Mouse (Mus musculus) testis, adult 2 months (tissue): Measurements from ENCODE around the gene Zfp651. TPM values are rescaled to one million over a fixed set of nuclear protein-coding genes. Genes with fewer than 3 reads are reported as not detected.

Experiments used
- H3K27ac ChIP-seq: fragments of 200-500 bp; 2 replicates; pipeline ENCODE4 v1.5.1; 2012; ENCODE audit warnings: low read depth, low read length; ENCODE audit not compliant: control insufficient read depth, insufficient read depth
- H3K27me3 ChIP-seq: fragments of 200-500 bp; 2 replicates; pipeline ENCODE4 v1.6.1; 2012; ENCODE audit warnings: mild to moderate bottlenecking, low read length, moderate library complexity; ENCODE audit not compliant: control insufficient read depth, insufficient read depth
- H3K36me3 ChIP-seq: fragments of 200-500 bp; 2 replicates; pipeline ENCODE4 v1.6.1; 2012; ENCODE audit warnings: mild to moderate bottlenecking, low read length; ENCODE audit not compliant: control insufficient read depth, insufficient read depth
- H3K4me1 ChIP-seq: fragments of 200-500 bp; 2 replicates; pipeline ENCODE4 v1.6.1; 2012; ENCODE audit warnings: low read length; ENCODE audit not compliant: control insufficient read depth, insufficient read depth
- H3K4me3 ChIP-seq: fragments of 200-500 bp; 2 replicates; pipeline ENCODE4 v1.5.1; 2012; ENCODE audit warnings: low read depth, mild to moderate bottlenecking, low read length, moderate library complexity, mixed read lengths; ENCODE audit not compliant: control insufficient read depth
- CTCF ChIP-seq: fragments of 200-500 bp; IDR thresholded peaks from 2 replicates; pipeline ENCODE4 v1.5.1; 2012; ENCODE audit warnings: low read depth, mild to moderate bottlenecking, inconsistent platforms, low read length, moderate library complexity; ENCODE audit not compliant: control insufficient read depth, insufficient read depth, insufficient replicate concordance
- POLR2A ChIP-seq: fragments of 200-500 bp; IDR thresholded peaks from 2 replicates; pipeline ENCODE4 v1.6.1; 2012; ENCODE audit warnings: low read depth, mild to moderate bottlenecking, inconsistent platforms, low read length, moderate library complexity; ENCODE audit not compliant: control insufficient read depth
- polyA plus RNA-seq: library from polyadenylated mRNA; depleted of rRNA; stranded (reverse); fragments of >200 nt; gene quantifications from 2 replicates; pipeline ENCODE4 v1.2.3, GENCODE M21; 2012

Zfp651 gene
- polyA plus RNA-seq, 1 experiment = 4.9 TPM

DNA sequence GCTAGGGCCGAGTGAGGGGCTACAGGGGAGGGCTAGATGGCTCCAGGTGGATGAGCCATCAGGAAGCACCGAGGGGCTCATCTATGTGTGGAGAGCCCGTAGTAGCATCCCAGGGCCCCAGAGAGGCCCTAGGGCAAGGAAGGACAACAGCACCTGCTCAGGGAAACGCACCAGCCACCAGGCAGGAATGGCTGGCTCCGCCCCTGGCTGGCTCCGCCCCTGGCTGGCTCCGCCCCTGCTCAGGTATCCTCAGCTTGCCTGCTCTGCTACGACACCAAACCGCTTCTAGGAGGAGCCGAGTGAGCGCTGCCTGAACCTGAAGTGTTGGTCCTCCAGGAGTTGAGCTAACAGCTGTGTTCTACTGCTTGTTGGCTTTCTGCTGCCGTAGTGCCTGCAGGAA lies 38.6 kb downstream of the Zfp651 start:
- Histone ChIP-seq H3K27ac (no peak overlapping the region), H3K4me3 (no peak overlapping the region), H3K36me3 (no peaks in the 10 kb centered on the region; the same call in none of the 2 replicates), H3K4me1 (peaks cover 2% of the 10 kb centered on the region; the same call in 1 of the 2 replicates), H3K27me3 (no peaks in the 10 kb centered on the region)
- no peak for TF ChIP-seq POLR2A
- no peak for TF ChIP-seq CTCF

DNA sequence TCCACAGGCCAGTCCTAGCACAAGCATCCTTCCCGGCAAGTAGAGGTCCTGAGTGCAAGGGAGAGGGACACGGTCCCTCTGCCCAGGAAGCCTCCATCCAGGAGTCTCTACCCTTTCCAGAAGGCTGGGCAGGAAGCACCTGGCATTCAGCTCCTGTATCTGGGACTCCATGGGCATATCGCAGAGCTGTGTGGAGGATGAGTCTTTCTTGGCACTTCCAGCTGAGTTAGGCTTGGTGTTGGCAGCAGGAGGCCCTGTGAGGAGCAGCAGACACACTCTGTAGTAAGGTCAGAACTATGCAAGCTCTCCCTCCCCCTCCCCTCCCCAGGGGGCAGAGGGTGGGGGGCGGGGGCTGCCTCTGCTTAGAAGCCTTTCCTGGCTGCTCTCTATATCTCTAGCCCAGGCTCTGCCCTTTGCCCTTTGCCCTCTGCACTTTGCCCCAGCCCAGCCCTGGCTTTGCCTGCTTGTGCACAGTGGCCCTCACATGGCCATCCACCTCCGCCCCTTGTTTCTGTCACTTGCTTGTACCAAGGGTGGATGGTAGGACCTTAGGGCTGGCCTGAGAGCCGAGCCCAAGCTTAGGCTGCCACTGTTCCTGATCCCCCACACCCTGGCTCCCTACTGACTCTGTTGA lies 39.9 kb downstream of the Zfp651 start:
- H3K27ac ChIP-seq = no peak overlapping the region
- no peak for TF ChIP-seq POLR2A
- no peak for TF ChIP-seq CTCF
- H3K4me1 ChIP-seq = peaks cover 2% of the 10 kb centered on the region; the same call in 1 of the 2 replicates
- H3K27me3 ChIP-seq = no peaks in the 10 kb centered on the region
- no peaks in the 10 kb centered on the region; the same call in none of the 2 replicates for H3K36me3 ChIP-seq
- no peak overlapping the region for H3K4me3 ChIP-seq

DNA sequence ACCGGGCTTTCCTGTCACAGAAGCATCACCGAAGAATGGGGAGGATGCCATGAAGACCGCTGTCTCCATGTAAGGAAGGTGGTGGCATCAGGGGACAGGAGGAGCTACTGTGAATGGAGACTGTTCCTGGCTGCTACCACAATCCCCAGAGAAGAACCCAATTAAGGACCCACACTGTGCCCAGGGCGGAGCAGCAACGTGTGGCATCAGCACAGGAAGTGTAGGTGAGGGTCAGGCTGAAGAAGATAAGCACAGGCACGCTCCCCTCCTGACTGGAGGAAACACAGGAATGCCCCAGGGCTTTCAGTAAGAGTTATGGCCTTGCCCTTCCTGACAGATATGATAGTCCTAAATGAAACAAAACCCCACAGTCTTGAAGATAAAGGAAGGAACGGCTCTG lies 43.6 kb downstream of the Zfp651 start:
- H3K36me3 ChIP-seq = no peaks in the 10 kb centered on the region; the same call in none of the 2 replicates
- peaks cover 2% of the 10 kb centered on the region; the same call in 1 of the 2 replicates for H3K4me1 ChIP-seq
- no peak overlapping the region for H3K4me3 ChIP-seq
- no peak overlapping the region for H3K27ac ChIP-seq
- TF ChIP-seq POLR2A (no peak), CTCF (no peak)
- H3K27me3 ChIP-seq = no peaks in the 10 kb centered on the region

DNA sequence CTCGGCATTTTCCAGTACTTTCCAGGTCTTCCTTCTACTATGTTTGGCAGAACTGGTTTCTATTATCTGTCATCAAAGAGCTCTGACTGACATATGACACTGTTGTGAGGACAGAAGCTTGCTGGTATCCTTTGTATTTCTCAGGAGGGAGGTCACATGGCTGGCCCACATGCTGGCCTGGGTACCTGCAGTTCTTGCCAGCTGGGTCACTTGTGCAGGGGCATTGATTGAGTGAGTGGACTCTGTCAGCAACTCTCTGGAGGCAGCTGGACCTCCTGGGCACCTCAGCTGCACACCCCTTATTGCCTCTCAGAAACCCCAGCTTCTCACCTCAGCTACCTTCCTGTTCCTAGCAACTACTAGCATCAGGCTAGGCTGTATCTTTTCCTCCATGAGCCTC lies 48.4 kb downstream of the Zfp651 start:
- Histone ChIP-seq H3K27ac (no peak overlapping the region), H3K27me3 (no peaks in the 10 kb centered on the region), H3K4me3 (no peak overlapping the region), H3K36me3 (no peaks in the 10 kb centered on the region), H3K4me1 (no peaks in the 10 kb centered on the region; the same call in 1 of the 2 replicates)
- TF ChIP-seq POLR2A = no peak
- TF ChIP-seq CTCF = no peak

DNA sequence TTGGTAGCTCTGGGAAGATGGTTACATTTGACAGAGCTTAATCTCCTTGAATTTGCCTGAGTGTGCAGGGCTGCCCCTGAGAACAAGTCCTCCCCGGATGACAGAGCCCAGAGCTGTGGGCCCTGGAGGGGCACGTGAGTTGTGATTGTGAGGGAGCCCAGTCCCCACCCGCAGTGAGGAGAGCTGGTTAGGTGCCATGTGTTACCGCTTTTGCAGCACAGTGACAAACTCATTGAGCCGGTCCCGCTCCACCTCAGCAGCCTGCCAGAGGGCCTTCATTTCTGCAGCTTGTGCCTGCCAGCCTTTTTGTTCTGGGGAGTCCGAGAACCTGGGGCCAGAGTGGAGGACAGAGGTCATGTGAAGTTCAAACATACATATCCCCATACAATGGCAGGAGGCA lies 48.8 kb downstream of the Zfp651 start:
- Histone ChIP-seq H3K4me3 (no peak overlapping the region), H3K27ac (no peak overlapping the region), H3K4me1 (no peaks in the 10 kb centered on the region; the same call in 1 of the 2 replicates), H3K36me3 (no peaks in the 10 kb centered on the region), H3K27me3 (no peaks in the 10 kb centered on the region)
- TF ChIP-seq CTCF (no peak), POLR2A (no peak)

DNA sequence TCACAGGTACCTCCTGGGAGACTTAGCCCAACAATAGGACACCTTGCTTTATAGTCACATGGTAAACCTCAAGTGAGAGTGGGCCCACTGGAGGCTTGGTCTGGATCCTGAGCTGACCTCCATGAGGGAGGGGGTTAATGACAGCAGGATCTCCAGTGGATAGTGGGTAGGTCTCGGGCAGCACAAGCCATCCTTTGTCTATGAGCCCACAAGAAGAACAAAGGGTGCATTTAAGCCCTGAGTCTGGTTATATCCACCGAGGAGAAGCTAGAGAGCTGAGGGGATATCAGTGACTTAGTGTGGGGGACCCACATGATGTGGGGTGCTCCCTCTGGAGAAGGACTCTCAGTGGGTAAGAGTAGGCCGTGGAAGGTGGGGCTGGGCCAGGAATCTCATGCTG lies 49.4 kb downstream of the Zfp651 start:
- Histone ChIP-seq H3K27ac (no peak overlapping the region), H3K4me3 (no peak overlapping the region), H3K36me3 (no peaks in the 10 kb centered on the region), H3K27me3 (no peaks in the 10 kb centered on the region), H3K4me1 (no peaks in the 10 kb centered on the region)
- TF ChIP-seq POLR2A = no peak
- no peak for TF ChIP-seq CTCF

DNA sequence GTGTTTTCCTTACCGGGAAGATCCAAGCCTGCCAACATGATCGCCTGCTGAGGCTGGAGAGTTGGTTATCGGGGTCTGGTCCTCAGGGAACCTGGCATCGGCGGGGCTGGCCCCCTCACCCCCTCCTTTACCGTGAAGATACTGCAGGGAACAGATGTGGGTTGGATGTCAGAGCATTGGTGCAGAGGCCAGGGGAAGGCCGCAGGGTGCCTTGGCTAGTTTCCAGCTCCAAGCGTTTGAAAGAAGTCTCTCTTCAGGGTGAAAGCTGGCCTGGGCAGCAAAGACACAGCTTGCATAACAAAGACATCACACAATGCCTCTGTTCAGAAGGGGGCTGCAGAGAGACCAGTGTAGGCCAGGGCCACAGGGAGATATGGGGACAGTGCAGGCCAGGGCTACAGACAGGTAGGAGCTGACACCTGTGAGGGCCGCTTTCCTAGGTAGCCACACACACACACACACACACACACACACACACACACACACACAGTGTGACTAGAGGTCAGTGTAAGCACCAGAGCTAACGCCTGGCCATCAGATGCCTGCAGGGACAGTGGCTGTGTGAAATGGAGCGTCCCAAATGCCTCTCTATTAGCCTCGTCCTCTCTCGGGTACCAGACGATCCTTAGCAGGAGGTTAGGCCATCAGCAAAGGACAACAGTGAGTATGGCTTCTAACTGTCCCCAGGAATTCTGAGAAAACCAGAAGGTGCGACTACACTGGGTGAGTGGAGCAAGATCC lies 51.1 kb downstream of the Zfp651 start:
- TF ChIP-seq POLR2A = no peak
- no peak for TF ChIP-seq CTCF
- Histone ChIP-seq H3K36me3 (no peaks in the 10 kb centered on the region), H3K4me1 (no peaks in the 10 kb centered on the region), H3K4me3 (no peak overlapping the region), H3K27ac (no peak overlapping the region), H3K27me3 (no peaks in the 10 kb centered on the region)
